Mouse (Mus musculus): ENCODE data around the gene Atrnl1.

Gene Atrnl1

GRCm38 (mm10) chr19:57958154-57958553 lies 347.3 kb downstream of the Atrnl1 start:
- intact Hi-C loops (cut with DNase I), result no loop called here

- intact Hi-C loops (cut with DNase I), result no loop called here
Measured at GRCm38 (mm10) chr19:57958726-57959125, 347.9 kb downstream of the Atrnl1 start.

GRCm38 (mm10) chr19:57961321-57961720 lies 350.5 kb downstream of the Atrnl1 start:
- intact Hi-C loops (cut with DNase I), result no loop called here

- intact Hi-C loops (cut with DNase I), result no loop called here
Measured at GRCm38 (mm10) chr19:57961738-57962640, 351.2 kb downstream of the Atrnl1 start.

GRCm38 (mm10) chr19:57963874-57964273 lies 353.0 kb downstream of the Atrnl1 start:
- intact Hi-C loops (cut with DNase I), result no loop called here

- intact Hi-C loops (cut with DNase I), result no loop called here
Measured at GRCm38 (mm10) chr19:57969766-57970165, 358.9 kb downstream of the Atrnl1 start.

- intact Hi-C loops (cut with DNase I), result no loop called here
Measured at GRCm38 (mm10) chr19:57970342-57970895, 359.6 kb downstream of the Atrnl1 start.

GRCm38 (mm10) chr19:57975201-57975600 lies 364.4 kb downstream of the Atrnl1 start:
- intact Hi-C loops (cut with DNase I), result no loop called here

GRCm38 (mm10) chr19:57985918-57986900 lies 375.4 kb downstream of the Atrnl1 start:
- intact Hi-C loops (cut with DNase I), result no loop called here

- intact Hi-C loops (cut with DNase I), result no loop called here
Measured at GRCm38 (mm10) chr19:57987696-57988393, 377.0 kb downstream of the Atrnl1 start.

GRCm38 (mm10) chr19:57988559-57989093 lies 377.8 kb downstream of the Atrnl1 start:
- intact Hi-C loops (cut with DNase I), result no loop called here

- intact Hi-C loops (cut with DNase I), result loop anchor here (10.0 kb wide), 1 partner anchor 474 kb away; no protein-coding TSS in a partner anchor
Measured at GRCm38 (mm10) chr19:57991099-57991760, 380.4 kb downstream of the Atrnl1 start.

- intact Hi-C loops (cut with DNase I), result loop anchor here (10.0 kb wide), 1 partner anchor 470 kb away; no protein-coding TSS in a partner anchor
Measured at GRCm38 (mm10) chr19:57994174-57994833, 383.5 kb downstream of the Atrnl1 start.

- intact Hi-C loops (cut with DNase I), result loop anchor here (10.0 kb wide), 1 partner anchor 470 kb away; no protein-coding TSS in a partner anchor
Measured at GRCm38 (mm10) chr19:57995015-57995414, 384.2 kb downstream of the Atrnl1 start.

- intact Hi-C loops (cut with DNase I), result loop anchor here (10.0 kb wide), 1 partner anchor 467 kb away; no protein-coding TSS in a partner anchor
Measured at GRCm38 (mm10) chr19:57997961-57998360, 387.1 kb downstream of the Atrnl1 start.

- intact Hi-C loops (cut with DNase I), result no loop called here
Measured at GRCm38 (mm10) chr19:58011636-58012035, 400.8 kb downstream of the Atrnl1 start.

GRCm38 (mm10) chr19:58015741-58016140 lies 404.9 kb downstream of the Atrnl1 start:
- intact Hi-C loops (cut with DNase I), result no loop called here

GRCm38 (mm10) chr19:58016561-58017453 lies 406.0 kb downstream of the Atrnl1 start:
- intact Hi-C loops (cut with DNase I), result no loop called here

Data from adrenal gland (tissue).